Mouse (Mus musculus) MEL (cell line): ENCODE measurements around the gene Sox12. TPM values are rescaled to one million over a fixed set of nuclear protein-coding genes. Genes with fewer than 3 reads are reported as not detected.
A peak's percentile ranks its signal among the peaks of the same experiment; 100 is the strongest.

Experiments
- DNase-seq: peaks from one replicate; pipeline ENCODE4 v3.0.0; 2011; ENCODE audit warnings: low read depth, low spot score
- H3K27ac ChIP-seq: 2 replicates; pipeline ENCODE4 v1.5.1; 2012; ENCODE audit warnings: low read depth, mild to moderate bottlenecking, control low read depth, low read length, moderate library complexity; ENCODE audit not compliant: control insufficient read depth
- H3K27me3 ChIP-seq, 2 experiments: fragments of 150-350 bp in 1 of 2; sonication (generic) in 1 of 2; 2 replicates each; pipeline ENCODE4 v1.6.1; 2012; ENCODE audit warnings: low read length in 2 of 2, mild to moderate bottlenecking in 2 of 2, improper control_type of control experiment in 1 of 2, moderate library complexity in 1 of 2; ENCODE audit not compliant: insufficient read depth in 2 of 2, control insufficient read depth in 1 of 2
- H3K36me3 ChIP-seq, 2 experiments: 2 replicates each; pipeline ENCODE4 v1.6.1; 2012 to 2014; ENCODE audit warnings: low read length in 2 of 2, improper control_type of control experiment in 1 of 2, inconsistent platforms in 1 of 2, mild to moderate bottlenecking in 1 of 2; ENCODE audit not compliant: insufficient read depth in 2 of 2, control insufficient read depth in 1 of 2
- H3K4me1 ChIP-seq, 2 experiments: fragments of 150-350 bp in 1 of 2; sonication (generic) in 1 of 2; 2 replicates each; pipeline ENCODE4 v1.6.1; 2012; ENCODE audit warnings: low read length in 2 of 2, improper control_type of control experiment in 1 of 2, mild to moderate bottlenecking in 1 of 2; ENCODE audit not compliant: insufficient read depth in 2 of 2, control insufficient read depth in 1 of 2
- H3K4me3 ChIP-seq, 2 experiments: fragments of 150-350 bp in 1 of 2; sonication (generic) in 1 of 2; 2 replicates each; pipeline ENCODE4 v1.5.1; 2012; ENCODE audit warnings: low read depth in 2 of 2, low read length in 2 of 2, mild to moderate bottlenecking in 2 of 2, moderate library complexity in 2 of 2, control low read depth in 1 of 2, improper control_type of control experiment in 1 of 2; ENCODE audit not compliant: control insufficient read depth in 1 of 2, insufficient read depth in 1 of 2
- H3K79me2 ChIP-seq: 2 replicates; pipeline ENCODE4 v1.6.1; 2012; ENCODE audit warnings: mild to moderate bottlenecking, low read length, moderate library complexity; ENCODE audit not compliant: control insufficient read depth, poor library complexity, insufficient read depth
- H3K9ac ChIP-seq: 2 replicates; pipeline ENCODE4 v1.6.1; 2012; ENCODE audit warnings: low read depth, mild to moderate bottlenecking, control low read depth, low read length, moderate library complexity; ENCODE audit not compliant: control insufficient read depth, poor library complexity, severe bottlenecking
- H3K9me3 ChIP-seq: fragments of 150-350 bp; sonication (generic); replicated peaks from 2 replicates; pipeline ENCODE4 v1.6.1; 2012; ENCODE audit warnings: mild to moderate bottlenecking, low read length, improper control_type of control experiment, moderate library complexity; ENCODE audit not compliant: insufficient read depth
- BHLHE40 ChIP-seq: IDR thresholded peaks from 2 replicates; pipeline ENCODE4 v1.6.1; 2012; ENCODE audit warnings: low read depth, mild to moderate bottlenecking, inconsistent platforms, low read length, improper control_type of control experiment, borderline replicate concordance
- CHD1 ChIP-seq: IDR thresholded peaks from 2 replicates; pipeline ENCODE4 v1.6.1; 2012; ENCODE audit warnings: low read depth, mild to moderate bottlenecking, inconsistent platforms, low read length, improper control_type of control experiment
- CHD2 ChIP-seq: IDR thresholded peaks from 2 replicates; pipeline ENCODE4 v1.6.1; 2011; ENCODE audit warnings: low read length, improper control_type of control experiment
- CTCF ChIP-seq, 3 experiments: IDR thresholded peaks in 2 of 3; conservative IDR thresholded peaks in 1 of 3; 2 replicates each; pipeline ENCODE4 v1.5.1; 2011 to 2012; ENCODE audit warnings: low read length in 3 of 3, low read depth in 2 of 3, mild to moderate bottlenecking in 2 of 3, improper control_type of control experiment in 1 of 3, inconsistent platforms in 1 of 3, mixed read lengths in 1 of 3, moderate library complexity in 1 of 3; ENCODE audit not compliant: control insufficient read depth in 1 of 3, insufficient read depth in 1 of 3, poor library complexity in 1 of 3, severe bottlenecking in 1 of 3
- ELF1 ChIP-seq: IDR thresholded peaks from 2 replicates; pipeline ENCODE4 v1.6.1; 2014; ENCODE audit warnings: low read depth, mild to moderate bottlenecking, inconsistent platforms, low read length, improper control_type of control experiment, moderate library complexity
- EP300 ChIP-seq, 2 experiments: IDR thresholded peaks; 2 replicates each; pipeline ENCODE4 v1.6.1; 2011; ENCODE audit warnings: improper control_type of control experiment in 2 of 2, low read length in 2 of 2, low read depth in 1 of 2, mild to moderate bottlenecking in 1 of 2
- HCFC1 ChIP-seq: IDR thresholded peaks from 2 replicates; pipeline ENCODE4 v1.6.1; 2012; ENCODE audit warnings: low read depth, mild to moderate bottlenecking, inconsistent platforms, low read length, improper control_type of control experiment, moderate library complexity
- MAX ChIP-seq: IDR thresholded peaks from 2 replicates; pipeline ENCODE4 v1.6.1; 2011; ENCODE audit warnings: low read length, improper control_type of control experiment
- MAZ ChIP-seq: IDR thresholded peaks from 2 replicates; pipeline ENCODE4 v1.6.1; 2012; ENCODE audit warnings: low read depth, mild to moderate bottlenecking, inconsistent platforms, low read length, improper control_type of control experiment
- MYB ChIP-seq: IDR thresholded peaks from 2 replicates; pipeline ENCODE4 v1.6.1; 2011; ENCODE audit warnings: mild to moderate bottlenecking, low read depth, low read length, improper control_type of control experiment
- MYC ChIP-seq: IDR thresholded peaks from 2 replicates; pipeline ENCODE4 v1.6.1; 2011; ENCODE audit warnings: low read depth, mild to moderate bottlenecking, low read length, improper control_type of control experiment, moderate library complexity
- NELFE ChIP-seq: IDR thresholded peaks from 2 replicates; pipeline ENCODE4 v1.6.1; 2011; ENCODE audit warnings: low read depth, low read length, improper control_type of control experiment
- NRF1 ChIP-seq: IDR thresholded peaks from 2 replicates; pipeline ENCODE4 v1.6.1; 2014; ENCODE audit warnings: low read depth, mild to moderate bottlenecking, inconsistent platforms, low read length, improper control_type of control experiment, moderate library complexity; ENCODE audit not compliant: poor library complexity, insufficient read depth, severe bottlenecking
- POLR2A ChIP-seq, 2 experiments: IDR thresholded peaks; 2 replicates each; pipeline ENCODE4 v1.6.1; 2011 to 2012; ENCODE audit warnings: low read length in 2 of 2, mild to moderate bottlenecking in 2 of 2, control low read depth in 1 of 2, improper control_type of control experiment in 1 of 2, low read depth in 1 of 2, moderate library complexity in 1 of 2; ENCODE audit not compliant: control insufficient read depth in 1 of 2, insufficient read depth in 1 of 2, poor library complexity in 1 of 2
- POLR2AphosphoS5 ChIP-seq: IDR thresholded peaks from 2 replicates; pipeline ENCODE4 v1.6.1; 2012; ENCODE audit warnings: low read depth, borderline replicate concordance, mild to moderate bottlenecking, inconsistent platforms, low read length, moderate library complexity, mixed read lengths
- RAD21 ChIP-seq: IDR thresholded peaks from 2 replicates; pipeline ENCODE4 v1.6.1; 2011; ENCODE audit warnings: mild to moderate bottlenecking, low read depth, low read length, improper control_type of control experiment
- SIN3A ChIP-seq: IDR thresholded peaks from 2 replicates; pipeline ENCODE4 v1.6.1; 2012; ENCODE audit warnings: low read length, improper control_type of control experiment, inconsistent platforms
- SMC3 ChIP-seq: IDR thresholded peaks from 2 replicates; pipeline ENCODE4 v1.6.1; 2011; ENCODE audit warnings: low read depth, low read length, improper control_type of control experiment
- TAL1 ChIP-seq: IDR thresholded peaks from 2 replicates; pipeline ENCODE4 v1.6.1; 2012; ENCODE audit warnings: mild to moderate bottlenecking, inconsistent platforms, low read length, moderate library complexity, mixed read lengths
- TBP ChIP-seq: IDR thresholded peaks from 2 replicates; pipeline ENCODE4 v1.8.0; 2011; ENCODE audit warnings: low read depth, low read length, improper control_type of control experiment
- ZC3H11A ChIP-seq: IDR thresholded peaks from 2 replicates; pipeline ENCODE4 v1.6.1; 2012; ENCODE audit warnings: low read depth, mild to moderate bottlenecking, inconsistent platforms, low read length, improper control_type of control experiment
- ZKSCAN1 ChIP-seq: IDR thresholded peaks from 2 replicates; pipeline ENCODE4 v1.6.1; 2012; ENCODE audit warnings: low read depth, mild to moderate bottlenecking, inconsistent platforms, low read length, improper control_type of control experiment, moderate library complexity
- ZMIZ1 ChIP-seq: IDR thresholded peaks from 2 replicates; pipeline ENCODE4 v1.6.1; 2012; ENCODE audit warnings: low read depth, mild to moderate bottlenecking, inconsistent platforms, low read length, improper control_type of control experiment, moderate library complexity
- ZNF384 ChIP-seq: IDR thresholded peaks from 2 replicates; pipeline ENCODE4 v1.6.1; 2012; ENCODE audit warnings: low read depth, mild to moderate bottlenecking, inconsistent platforms, low read length, improper control_type of control experiment
- polyA plus RNA-seq, 2 experiments: library from polyadenylated mRNA; stranded (reverse) in 1 of 2; unstranded in 1 of 2; fragments of >175 nt in 1 of 2; fragments of >200 nt in 1 of 2; gene quantifications; 2 replicates each; pipeline versions ENCODE4 v1.2.1 to v1.2.4; 2012; ENCODE audit warnings: low replicate concordance in 2 of 2, low read depth in 1 of 2; ENCODE audit not compliant: insufficient read length in 2 of 2, insufficient read depth in 1 of 2, missing spikeins in 1 of 2
- total RNA-seq: library from RNA; depleted of rRNA; stranded (reverse); fragments of 300-350 nt; gene quantifications from 2 replicates; pipeline ENCODE4 v1.2.3, GENCODE M21; 2012

The Sox12 gene
- total and polyA plus RNA-seq, 3 experiments, result 1.5 to 24.7 TPM; not detected in 1

DNA sequence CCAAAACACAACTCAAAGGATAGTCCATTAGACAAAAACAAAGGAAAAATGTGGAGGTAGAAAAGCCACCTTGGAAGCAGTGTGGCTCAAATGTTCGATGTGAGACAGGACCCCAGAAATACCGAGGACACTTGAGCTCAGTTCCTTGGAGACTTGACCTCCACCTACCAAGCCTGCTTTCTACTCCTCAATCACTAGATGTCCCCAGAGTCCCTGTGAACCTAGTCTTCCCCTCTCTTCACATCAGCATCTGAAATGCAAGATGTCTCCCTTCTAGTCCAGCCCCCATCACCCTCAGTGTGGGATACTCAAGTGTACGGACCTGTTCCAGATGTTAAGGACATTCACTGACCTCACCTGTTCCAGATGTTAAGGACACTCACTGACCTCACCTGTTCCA is 5.1 kb downstream of the Sox12 start:
- Histone ChIP-seq H3K9ac (peak overlapping the region; percentile 31), H3K36me3 (peaks cover 0 to 6% of the 10 kb centered on the region in 2 experiments; a peak in 1 of 4 replicates), H3K27ac (peak overlapping the region; percentile 46), H3K9me3 (no peaks in the 10 kb centered on the region), H3K27me3 (no peaks in the 10 kb centered on the region), H3K4me1 (peaks cover 5 to 24% of the 10 kb centered on the region in 2 experiments), H3K79me2 (peaks cover 13% of the 10 kb centered on the region), H3K4me3 (peak overlapping the region; percentile 1 to 38; a peak in 1 of 4 replicates)
- TF ChIP-seq POLR2A (IDR thresholded peaks at IDR 0.05; ENCODE audit: control insufficient read depth in 1 of 2, insufficient read depth in 1 of 2, low read depth in 1 of 2, low read length in 2 of 2, poor library complexity in 1 of 2) (no peak), RAD21 (peak; percentile 88), NRF1 (no peak), SIN3A (peak; percentile 32; the same call in 1 of the 2 replicates), TAL1 (no peak), POLR2AphosphoS5 (no peak), HCFC1 (no peak), CTCF (IDR thresholded peaks at IDR 0.05 in 2 of 3, conservative IDR thresholded peaks at IDR 0.05 in 1 of 3; ENCODE audit: control insufficient read depth in 1 of 3, insufficient read depth in 1 of 3, low read depth in 2 of 3, low read length in 3 of 3, poor library complexity in 1 of 3, severe bottlenecking in 1 of 3) (peak; percentile 45 to 91 (median 69)), SMC3 (peak; percentile 71), ZC3H11A (peak; percentile 63), CHD2 (no peak)
- peak; percentile 85 for DNase-seq

GRCm38 (mm10) chr2:152384191-152384590 is 13.7 kb downstream of the Sox12 start:
- Histone ChIP-seq H3K4me3 (no peak overlapping the region), H3K79me2 (no peaks in the 10 kb centered on the region), H3K27ac (no peak overlapping the region), H3K36me3 (peaks cover 0 to 2% of the 10 kb centered on the region in 2 experiments; a peak in 1 of 4 replicates), H3K9ac (no peak overlapping the region), H3K27me3 (no peaks in the 10 kb centered on the region), H3K9me3 (no peaks in the 10 kb centered on the region), H3K4me1 (peaks cover 0 to 6% of the 10 kb centered on the region in 2 experiments; a peak in 2 of 4 replicates)
- peak; percentile 40; the same call in 1 of the 2 replicates for TF ChIP-seq ELF1
- no peak for TF ChIP-seq CHD1
- DNase-seq, result peak; percentile 27

DNA sequence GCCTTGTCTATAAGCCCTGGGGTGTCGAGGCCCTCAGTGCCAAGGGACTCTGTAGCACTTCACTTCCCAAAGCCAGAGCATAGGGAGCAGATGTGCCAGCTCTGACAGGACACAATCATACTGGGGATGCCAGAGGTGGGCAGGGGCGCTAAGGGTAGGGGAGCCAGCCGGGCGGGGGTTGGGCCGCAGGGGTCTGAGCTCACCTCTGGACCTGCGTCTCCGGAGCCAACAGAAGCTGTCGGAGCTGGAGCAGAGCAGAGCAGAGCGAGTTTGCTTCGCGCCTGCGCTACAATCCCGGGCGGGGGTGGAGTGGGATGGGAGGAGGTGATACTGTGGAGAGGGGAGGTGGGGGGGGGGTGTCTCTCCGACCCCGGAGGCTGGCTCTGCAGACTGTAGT is 21.5 kb downstream of the Sox12 start, which contains the start of gene Nrsn2:
Nrsn2 (minus strand) TSS at position 294 of the 397 bp plus-strand sequence.
- Histone ChIP-seq H3K9me3 (no peaks in the 10 kb centered on the region), H3K9ac (no peak within 1 kb of the TSS), H3K4me3 (no peak within 1 kb of the TSS), H3K4me1 (peaks cover 9 to 15% of the 10 kb centered on the region in 2 experiments)
- DNase-seq, result no peak
- TF ChIP-seq MAZ (no peak), TBP (no peak), NRF1 (no peak), MAX (no peak), ZNF384 (no peak), ZC3H11A (no peak), MYC (no peak), MYB (no peak), EP300 (IDR thresholded peaks at IDR 0.05; ENCODE audit: low read depth in 1 of 2, low read length in 2 of 2) (no peak), SMC3 (no peak), ZKSCAN1 (no peak), ZMIZ1 (no peak), NELFE (no peak), CHD2 (no peak), BHLHE40 (no peak)
- TF ChIP-seq, all 39 proteins: peak for 0
- peaks cover 0 to 11% of the 10 kb centered on the region in 2 experiments; a peak in 2 of 4 replicates for H3K36me3 ChIP-seq
- no peaks in the 10 kb centered on the region for H3K79me2 ChIP-seq
- no peak within 1 kb of the TSS for H3K27ac ChIP-seq
- H3K27me3 ChIP-seq, result no peaks in the 10 kb centered on the region
